Mouse (Mus musculus): Measurements from ENCODE around the gene Gnai2. TPM values are rescaled to one million over a fixed set of nuclear protein-coding genes. Genes with fewer than 3 reads are reported as not detected.
A peak's percentile ranks its signal among the peaks of the same experiment; 100 is the strongest.

Gnai2 gene
- polyA plus RNA-seq, 1 experiment = 449 TPM

DNA sequence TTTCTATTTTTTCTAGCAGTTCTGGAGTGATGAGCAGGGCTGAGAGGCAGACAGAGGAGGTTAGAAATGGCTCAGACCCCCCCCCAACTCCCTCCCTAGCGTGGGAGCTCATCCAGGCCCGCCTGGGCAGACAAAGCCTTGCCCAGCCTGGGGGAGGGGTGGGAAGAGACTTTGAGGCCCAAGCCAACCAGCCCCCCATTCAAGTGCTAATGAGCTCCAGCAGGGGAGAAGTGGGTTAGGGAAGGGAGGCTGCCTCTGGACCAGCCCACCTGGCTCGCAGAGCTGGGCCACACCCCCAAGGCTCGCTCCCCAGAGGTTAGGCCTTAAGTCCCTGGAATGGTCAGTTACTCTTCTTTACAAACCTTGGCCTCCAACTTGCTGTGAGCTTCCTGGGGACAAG is 4.6 kb downstream of the Gnai2 start:
- no peak for DNase-seq (ENCODE audit: low spot score)

DNA sequence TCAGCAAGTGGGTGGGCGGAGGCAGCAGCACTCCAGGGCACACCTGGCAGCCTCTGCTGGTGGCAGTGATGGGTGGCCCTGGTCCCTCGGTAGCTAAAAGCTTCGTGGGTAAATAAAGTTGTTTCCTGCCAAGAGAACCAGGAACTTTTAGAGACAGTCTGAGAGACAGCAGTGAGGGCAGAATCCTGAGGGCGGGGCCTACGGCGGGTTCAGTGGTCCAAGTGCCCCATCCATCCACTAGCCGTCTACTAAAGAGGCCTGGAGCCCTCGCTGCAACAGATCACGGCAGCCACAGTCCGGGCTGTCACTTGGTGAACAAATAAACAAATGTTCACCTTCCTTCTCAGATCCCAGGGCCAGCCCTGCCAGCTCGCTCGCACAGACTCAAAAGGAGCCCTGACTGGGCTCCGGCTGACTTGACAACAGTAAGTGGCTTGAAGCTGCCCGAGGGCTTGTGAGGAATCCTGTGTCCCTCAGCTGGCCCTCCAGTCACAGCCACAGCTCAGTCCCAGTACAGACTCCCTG is 5.2 kb downstream of the Gnai2 start:
- DNase-seq (ENCODE audit: low spot score) = no peak

DNA sequence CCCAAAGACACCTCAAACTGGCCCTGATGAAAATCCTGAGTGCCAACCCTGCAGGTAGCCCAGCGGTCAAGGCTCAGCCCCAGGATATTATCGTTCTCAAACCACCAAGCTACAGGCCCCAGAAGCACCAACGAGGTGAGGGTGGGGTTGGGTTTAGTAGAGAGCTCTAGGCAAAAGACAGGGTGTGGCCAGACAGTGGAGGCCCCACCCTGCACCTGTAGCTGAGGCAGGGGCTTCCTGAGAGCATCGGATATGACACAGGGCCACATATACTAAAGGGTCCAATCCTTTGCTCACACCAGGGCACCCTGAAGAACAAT is 5.8 kb downstream of the Gnai2 start:
- DNase-seq (ENCODE audit: low spot score) = no peak

DNA sequence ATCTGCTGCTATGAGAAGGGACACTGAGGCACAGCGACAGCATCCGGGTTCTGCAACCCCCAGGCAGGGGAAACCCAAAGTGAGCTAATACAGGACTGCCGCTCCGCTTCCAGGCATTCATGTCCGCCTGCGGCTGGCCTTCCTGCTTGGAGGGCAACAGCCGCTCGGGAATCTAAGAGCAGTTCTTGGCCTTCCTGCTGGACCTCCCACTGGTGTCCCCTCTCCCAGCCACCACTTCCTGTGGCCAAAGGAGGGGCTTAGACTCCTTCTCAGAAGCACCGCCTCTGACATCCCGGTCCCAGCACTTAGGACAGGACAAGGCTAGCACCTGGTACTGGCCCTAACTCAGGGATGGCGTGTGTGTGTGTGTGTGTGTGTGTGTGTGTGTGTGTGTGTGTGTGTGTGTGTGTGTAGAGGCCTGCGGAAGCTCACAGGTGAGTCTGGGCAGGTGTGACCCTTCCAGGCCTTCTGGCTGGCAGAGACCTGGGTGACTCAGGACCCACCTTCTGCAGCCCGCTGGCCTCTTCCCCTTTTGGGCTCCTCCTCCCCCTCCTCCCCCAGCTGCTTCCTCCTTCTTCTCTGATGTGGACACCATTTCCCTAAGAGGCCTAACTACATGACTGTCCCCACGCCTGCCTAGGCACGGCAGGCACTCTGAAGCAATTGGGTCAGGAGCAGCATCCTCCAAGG is 6.3 kb downstream of the Gnai2 start:
- DNase-seq (ENCODE audit: low spot score) = no peak

DNA sequence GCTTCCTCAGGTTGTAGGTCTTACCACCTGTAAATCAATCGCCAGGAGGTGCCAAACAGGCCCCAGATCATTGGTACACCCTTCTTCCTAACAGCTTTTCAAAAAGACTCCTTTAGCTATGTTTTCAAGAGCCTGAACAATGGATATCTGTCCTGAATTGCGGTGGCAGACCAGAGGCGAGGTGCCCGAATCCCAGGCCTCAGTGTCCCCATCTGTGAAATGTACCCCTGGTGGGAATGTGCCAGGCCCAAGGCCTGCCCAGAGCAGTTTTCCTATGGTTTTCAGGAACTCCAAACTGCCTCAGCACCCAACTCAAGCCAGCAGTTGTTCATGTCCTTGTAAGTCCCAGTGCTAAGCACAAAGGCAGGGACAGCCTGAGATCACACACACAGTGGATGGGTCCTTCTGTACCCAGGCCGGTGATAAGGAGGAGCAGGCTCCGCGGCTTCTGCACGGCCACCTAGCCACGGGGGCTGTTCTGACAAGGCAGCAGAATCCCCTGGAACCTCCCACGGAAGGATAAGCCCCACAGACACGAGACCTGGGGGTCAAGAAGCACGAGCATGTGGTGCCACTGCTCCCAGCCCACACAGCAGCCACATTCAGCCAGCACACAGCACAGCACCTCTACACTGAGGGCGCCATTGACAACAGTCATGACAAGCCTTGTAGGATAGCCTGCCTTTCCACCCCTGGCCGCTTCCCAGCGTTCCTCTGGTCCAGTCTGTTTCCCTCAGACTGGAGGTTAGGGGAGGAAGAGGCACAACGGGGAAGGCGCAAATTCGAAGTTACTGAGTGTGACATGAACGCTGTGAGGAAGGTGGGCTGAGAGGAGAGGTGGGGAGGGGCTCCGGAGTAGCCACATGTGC is 7.5 kb downstream of the Gnai2 start:
- DNase-seq (ENCODE audit: low spot score) = no peak

DNA sequence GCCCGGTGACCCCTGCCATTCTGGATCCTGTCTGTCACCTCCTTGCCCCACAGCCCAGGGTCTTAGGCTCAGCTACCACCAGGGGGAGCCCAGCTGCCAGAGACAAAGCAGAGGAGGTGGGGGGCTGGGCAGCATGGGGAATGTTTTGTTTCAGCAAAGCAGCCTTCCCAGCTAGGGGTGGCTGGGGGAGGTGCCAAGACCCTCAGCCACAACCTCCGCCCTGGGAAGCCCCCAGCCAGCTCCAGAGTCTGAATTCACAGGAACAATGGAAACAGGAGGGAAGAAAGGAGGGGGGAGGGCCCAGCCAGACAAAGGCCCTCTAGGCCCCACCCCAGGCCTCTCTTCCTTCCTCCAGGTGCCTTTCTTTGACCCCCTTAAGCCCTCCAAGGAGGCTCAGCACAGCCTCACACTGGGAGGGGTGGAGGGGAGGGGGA is 8.3 kb downstream of the Gnai2 start:
- DNase-seq (ENCODE audit: low spot score) = no peak

DNA sequence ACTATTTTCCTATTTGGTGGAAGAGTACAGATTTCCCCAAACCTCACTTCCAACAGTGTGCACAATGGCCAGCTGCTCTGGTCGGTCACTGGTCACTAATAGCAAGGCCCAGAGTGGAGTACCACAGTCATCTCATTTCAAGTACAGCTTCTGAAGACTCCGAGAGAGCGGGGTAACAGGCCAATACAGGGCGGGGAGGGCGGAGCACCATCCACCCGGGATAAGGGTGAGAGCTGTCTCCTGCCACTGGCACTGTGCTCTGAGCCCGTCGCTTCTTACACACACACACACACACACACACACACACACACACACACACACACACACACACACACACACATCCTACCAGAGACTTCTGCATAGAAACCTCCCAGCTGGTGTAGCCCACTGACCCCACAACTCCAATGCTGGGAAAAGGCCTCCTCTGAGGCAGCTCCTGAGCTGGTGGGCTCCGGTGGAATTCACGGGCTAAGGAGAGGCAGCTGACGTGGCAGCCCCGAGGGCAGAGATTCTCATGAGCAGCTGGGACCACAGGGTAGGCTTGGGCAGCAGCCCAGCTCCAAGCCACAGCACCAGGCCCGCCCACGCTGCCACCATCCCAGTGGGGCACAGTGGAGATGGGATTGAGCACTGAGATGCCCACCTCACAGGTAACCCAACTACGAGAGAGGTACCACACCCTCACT is 8.9 kb downstream of the Gnai2 start:
- DNase-seq (ENCODE audit: low spot score) = no peak

DNA sequence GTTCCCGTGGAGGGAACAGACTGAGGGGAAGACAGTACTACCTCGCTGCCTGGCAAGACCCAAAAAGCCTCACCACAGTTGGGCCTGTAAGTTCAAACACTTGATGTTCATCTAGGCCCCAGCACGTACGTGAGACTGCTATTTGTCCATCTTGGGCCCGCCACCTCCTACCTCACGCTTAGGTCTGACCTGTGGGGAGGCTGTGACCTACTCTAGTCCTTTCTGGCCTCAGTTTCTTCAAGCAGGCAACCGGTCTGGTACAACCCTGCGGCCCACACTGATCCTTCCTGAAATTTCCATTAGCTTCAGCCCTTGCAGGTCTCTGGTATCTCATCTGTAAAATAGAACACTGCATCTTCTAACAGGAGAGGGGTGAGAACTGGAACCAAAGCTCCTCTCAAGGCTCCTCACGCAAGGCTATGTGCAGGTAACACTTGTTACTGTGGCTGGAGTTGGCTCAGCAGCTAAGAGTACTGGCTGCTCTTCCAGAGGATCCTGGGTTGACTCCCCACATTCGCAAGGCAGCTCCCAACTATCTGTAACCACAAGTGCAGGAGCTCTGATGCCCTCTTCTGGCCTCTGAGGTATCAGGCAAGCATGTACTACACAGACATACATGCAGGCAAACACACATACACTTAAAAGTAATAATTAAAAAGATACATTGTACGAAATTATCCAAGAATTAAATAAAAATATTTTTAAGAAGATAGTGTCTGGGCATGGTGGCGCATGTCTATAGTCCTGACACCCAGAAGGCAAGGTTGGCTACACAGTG is 9.6 kb downstream of the Gnai2 start:
- DNase-seq (ENCODE audit: low spot score) = no peak

DNA sequence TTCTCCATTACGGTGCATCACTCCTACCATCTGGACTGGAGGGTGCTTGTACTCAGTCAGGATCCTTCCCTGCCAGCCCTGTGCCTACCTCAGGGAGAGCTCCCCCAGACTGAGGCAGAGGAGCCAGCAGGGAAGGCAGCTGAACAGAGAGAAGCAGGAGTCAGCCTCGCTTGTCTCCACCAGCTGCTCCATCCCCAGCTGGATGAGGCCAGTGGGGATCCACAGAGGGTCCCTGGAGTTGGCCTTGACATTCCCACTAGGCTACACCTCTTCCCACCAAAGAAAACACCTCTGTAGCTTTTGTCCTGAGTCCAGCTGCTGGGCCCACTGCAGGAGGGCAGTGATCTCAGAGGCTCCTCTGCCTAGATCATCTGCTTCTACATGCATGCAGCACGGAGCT is 10.2 kb downstream of the Gnai2 start:
- no peak for DNase-seq (ENCODE audit: low spot score)

DNA sequence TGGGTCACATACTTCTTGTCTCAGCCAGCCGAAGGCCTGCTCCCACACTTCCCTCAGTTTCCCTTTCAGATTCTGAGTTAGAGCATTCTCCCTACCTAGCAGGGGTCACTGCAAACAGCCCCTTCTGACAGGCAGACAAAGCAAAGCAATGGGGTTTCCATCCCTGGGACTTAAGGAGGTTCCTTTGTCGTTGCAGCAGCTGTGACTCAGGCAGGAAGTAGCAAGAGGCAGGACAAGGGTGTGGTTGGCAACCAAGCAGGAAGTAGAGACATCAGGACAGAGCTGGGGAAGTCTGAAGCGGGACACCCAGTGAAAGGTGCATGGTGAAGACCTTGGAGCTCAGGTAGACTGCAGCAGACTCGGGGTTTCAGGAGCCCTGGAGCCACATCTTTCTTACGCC is 10.6 kb downstream of the Gnai2 start:
- DNase-seq (ENCODE audit: low spot score) = no peak

DNA sequence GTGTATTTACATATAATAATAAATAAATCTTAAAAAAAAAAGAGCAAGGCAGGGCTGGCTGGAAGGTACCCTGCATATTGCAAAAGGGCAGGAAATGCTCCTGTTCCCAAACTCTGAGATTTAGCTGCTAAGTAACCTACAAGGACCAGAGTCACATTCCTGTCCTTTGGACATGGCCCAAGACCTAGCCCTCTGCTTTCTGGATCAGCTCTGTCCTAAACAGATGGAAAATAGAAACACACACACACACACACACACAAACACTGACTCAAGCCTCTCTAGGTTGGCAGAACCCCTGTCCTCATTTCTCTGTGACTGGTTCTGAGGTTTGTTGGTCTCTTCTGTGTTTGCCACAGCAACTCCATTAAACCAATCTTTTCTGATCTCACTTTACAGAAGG is 14.2 kb downstream of the Gnai2 start:
- no peak for DNase-seq (ENCODE audit: low spot score)

DNA sequence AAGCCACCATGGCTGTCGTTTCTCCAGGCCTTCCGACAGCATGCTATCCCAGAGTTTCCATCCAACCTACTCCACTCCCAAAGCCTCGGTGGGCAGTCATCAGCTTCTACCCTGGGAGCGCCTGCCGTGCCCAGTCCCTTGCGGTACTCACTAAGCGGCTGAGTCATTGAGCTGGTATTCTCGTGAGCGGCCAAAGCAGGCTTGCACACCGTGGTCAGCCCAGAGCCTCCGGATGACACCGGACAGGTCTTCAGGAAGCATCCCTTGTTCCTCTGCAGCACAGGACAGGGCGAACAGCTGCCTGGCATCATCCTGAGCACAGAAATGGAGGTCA is 15.7 kb downstream of the Gnai2 start:
- no peak for DNase-seq (ENCODE audit: low spot score)

DNA sequence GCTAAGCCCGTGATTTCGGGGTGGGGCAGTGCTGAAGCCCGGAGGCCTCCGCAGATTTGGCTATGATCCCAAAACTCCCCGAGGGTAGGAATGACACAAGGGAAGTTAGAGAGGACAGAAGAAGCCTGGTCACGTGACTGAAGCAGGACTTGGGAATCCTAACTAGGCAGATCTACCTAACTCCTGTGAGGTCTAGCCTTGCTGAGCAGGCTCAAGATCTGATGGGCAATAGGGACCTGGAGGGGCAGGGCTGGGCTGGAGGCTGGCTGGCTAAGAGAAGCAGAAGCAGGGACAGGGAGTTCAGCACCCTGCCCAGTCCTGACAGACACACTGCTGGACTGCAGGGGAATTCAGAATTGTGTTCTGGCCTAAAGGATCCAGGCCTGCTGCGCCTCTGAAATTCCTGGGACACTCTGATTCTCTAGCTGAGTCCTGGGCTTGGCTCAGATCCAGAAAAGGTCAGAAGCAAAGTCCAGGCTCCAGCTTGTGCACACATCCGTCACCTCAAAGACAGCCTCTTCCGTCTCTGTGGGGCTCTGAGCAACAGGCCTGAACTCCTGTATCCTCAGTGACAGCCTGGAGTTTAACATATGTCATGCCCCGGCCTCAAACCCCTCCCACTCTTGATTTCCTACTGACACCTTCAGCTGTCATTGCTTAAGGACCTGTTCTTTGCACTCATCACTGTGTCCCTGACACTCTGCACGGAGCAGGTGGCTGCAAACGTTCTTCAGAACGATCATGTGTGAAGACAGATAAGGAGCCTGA is 16.2 kb downstream of the Gnai2 start:
- DNase-seq (ENCODE audit: low spot score) = no peak

DNA sequence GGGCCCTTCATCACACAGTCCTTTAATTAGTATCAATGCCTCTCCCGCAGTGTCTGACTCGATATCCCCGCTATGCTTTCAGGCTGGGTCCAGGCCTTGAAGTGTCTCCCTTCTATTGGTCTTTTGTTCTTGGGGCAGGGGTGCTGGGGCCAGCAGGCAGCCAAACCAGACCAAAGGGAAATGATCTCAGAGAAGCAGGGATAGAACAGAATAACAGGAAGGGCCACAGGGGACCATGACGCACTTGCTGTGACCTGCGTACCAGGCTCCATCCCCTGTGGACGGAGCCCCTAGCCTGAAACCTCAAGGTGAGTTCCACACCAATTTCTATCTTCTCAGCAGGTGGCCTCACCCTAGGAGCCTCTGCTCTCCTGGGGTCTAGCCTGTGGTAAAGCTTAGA is 17.1 kb downstream of the Gnai2 start:
- DNase-seq (ENCODE audit: low spot score) = no peak

DNA sequence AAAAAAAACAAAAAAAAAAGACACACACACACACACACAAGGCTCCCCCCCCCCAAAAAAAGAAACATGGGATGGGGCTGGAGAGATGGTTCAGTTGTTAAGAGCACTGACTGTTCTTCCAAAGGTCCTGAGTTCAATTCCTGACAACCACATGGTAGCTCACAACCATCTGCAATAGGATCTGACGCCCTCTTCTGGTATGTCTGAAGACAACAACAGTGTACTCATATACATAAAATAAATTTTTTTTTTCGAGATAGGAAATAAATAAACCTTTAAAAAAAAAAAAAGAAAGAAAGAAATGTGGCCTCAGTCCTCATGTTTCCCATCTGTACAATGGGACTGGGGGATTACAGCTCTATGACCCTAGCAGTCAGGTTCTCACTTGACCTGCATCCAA is 17.7 kb downstream of the Gnai2 start:
- DNase-seq (ENCODE audit: low spot score) = no peak

DNA sequence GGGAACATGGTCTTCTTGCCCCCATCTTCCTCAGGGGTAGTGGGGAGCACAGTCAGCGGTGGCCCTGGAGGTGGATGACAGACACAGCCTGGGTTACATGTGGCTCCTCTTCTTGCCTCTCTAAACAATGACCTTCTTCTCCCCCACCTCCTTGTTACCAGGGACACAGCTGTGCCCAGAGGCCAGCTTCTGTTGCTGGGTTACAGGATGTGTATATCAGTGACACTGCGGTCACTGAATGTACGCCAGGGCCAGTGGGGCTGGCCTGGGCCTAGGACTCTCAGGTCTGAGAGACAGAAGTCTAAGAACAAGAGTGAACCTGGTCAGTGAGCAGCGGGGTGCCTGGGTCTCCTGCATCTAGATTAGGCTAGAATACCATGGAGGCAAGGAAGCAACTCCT is 20.1 kb downstream of the Gnai2 start:
- no peak for DNase-seq (ENCODE audit: low spot score)

DNA sequence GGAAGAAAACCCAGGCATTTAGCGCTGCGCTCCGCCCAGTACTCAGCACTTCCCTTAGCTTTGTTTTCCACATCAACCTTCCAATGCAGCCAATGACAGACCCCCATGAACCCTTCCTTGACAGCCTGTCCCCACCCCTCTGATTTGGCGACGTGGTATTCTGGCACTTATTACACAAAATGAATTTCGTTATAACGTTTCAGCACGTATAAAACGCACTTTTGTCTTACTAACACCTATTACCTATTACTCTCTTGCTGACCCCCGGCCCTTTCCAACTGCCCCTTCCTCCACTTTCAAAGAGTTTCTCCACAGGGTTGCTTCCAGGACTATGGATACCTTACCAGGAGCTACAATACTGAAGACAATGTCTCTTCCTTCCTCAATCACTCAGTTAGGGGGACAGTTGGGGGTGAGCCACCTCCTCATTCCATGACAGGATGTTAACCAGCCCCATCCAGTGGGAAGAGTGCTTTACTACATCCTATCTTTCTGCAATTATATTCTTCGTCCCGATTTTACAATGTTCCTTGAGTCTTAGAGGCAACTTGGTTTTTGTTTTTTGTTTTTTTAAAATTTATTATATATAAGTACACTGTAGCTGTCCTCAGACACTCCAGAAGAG is 22.1 kb downstream of the Gnai2 start:
- DNase-seq (ENCODE audit: low spot score) = no peak

DNA sequence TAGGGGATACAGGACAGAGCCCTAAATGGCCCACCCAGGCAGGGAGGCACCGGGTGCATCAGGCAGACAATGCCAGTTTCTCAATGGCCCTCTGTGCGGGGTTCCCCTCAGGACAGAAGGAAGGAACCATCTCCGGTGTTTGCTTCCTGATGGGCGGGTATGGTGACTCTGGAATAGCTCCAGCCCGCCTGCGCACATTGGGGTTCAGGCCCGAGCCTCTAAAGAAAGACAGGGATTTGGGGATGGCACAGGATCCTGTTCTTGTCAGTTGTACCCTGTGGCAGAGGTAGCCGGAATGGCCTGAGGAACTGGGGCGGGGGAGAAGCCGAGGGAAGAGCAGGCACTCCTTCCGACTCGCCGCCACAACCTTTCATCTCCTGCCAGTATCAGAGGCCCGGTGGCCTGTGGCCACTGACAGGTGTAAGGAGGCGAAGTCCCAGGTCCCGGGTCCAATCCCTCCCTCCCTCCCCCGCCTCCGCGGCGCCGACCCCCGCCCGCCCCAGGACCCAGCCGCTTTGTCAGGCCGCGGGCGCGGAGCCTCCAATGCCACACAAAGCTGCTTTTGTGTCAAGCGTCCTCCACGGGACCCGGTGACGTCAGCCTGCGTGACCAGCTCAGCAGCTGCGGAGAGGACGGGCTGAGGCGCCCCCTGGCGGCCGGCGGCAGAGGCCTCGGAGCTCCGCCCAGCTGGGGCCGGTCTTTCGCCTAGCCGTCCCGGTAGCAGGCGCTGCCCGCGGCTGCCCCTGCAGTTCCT is 22.8 kb downstream of the Gnai2 start:
- peak; percentile 98 for DNase-seq (ENCODE audit: low spot score)

DNA sequence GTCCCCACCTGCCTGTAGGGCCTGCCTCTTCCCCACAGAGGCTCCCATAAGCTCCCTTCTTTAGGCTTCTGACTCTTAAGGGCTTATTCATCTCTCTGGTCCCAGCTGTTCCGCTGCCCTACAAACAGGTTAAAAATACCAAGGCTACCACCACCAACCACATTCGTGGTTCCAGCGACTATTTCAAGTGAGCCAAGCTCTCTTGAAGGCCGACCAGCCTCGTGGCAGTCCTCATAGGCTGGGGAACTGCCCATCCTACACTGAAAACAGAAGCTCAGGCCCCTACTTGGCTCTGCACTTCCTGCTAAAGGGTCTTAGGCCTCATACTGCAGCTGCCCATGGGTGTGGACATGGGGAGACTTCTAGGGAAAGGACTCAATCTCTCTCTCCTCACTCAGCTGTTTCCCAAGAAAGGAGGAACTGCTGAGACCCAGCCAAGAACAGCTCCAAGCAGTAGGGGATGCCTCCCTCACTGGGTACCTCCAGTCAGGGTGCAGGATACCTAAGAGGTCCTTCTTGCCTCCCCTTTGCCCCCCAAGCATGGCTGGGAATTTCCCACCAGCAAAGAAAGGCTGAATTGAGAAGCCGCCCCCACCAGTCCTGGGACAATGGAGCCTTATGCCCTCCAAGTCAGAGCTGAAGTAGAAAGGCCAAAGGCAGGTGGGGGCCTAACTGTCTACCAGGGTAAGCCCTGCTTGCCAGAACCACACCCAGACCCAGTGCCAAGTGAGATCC is 23.5 kb downstream of the Gnai2 start:
- DNase-seq (ENCODE audit: low spot score) = no peak

Measured in urinary bladder, adult 2 months (tissue).